Mouse (Mus musculus): ENCODE measurements around the gene Ticam1. TPM values are rescaled to one million over a fixed set of nuclear protein-coding genes. Genes with fewer than 3 reads are reported as not detected.
A peak's percentile ranks its signal among the peaks of the same experiment; 100 is the strongest.

The Ticam1 gene
- polyA plus RNA-seq, 1 experiment, result 96.6 TPM

GRCm38 (mm10) chr17:56273482-56273881 lies 3.1 kb downstream of the Ticam1 start:
- Histone ChIP-seq H3K4me1 (ENCODE audit: control insufficient read depth, insufficient read depth, insufficient read length, low read length) (peaks cover 29% of the 10 kb centered on the region), H3K27me3 (ENCODE audit: control insufficient read depth, insufficient read depth, low read length) (no peaks in the 10 kb centered on the region), H3K4me3 (ENCODE audit: low read depth, low read length) (peak overlapping the region; percentile 27), H3K36me3 (ENCODE audit: control insufficient read depth, insufficient read depth, low read length) (peaks cover 45% of the 10 kb centered on the region), H3K27ac (ENCODE audit: insufficient read depth, low read depth, low read length) (peak overlapping the region; percentile 8)
- TF ChIP-seq POLR2A (IDR thresholded peaks at IDR 0.05; ENCODE audit: low read depth, low read length) (no peak), CTCF (IDR thresholded peaks at IDR 0.05; ENCODE audit: extremely low read depth, insufficient read length, insufficient replicate concordance, low read depth, low read length) (no peak)
- WGBS, result 76% methylated on average over 7 of the region's 7 CpGs

GRCm38 (mm10) chr17:56272644-56273043 lies 3.9 kb downstream of the Ticam1 start:
- no peak overlapping the region for H3K4me3 ChIP-seq (ENCODE audit: low read depth, low read length)
- H3K27me3 ChIP-seq (ENCODE audit: control insufficient read depth, insufficient read depth, low read length), result no peaks in the 10 kb centered on the region
- peak overlapping the region; percentile 8; the same call in 1 of the 2 replicates for H3K27ac ChIP-seq (ENCODE audit: insufficient read depth, low read depth, low read length)
- peaks cover 21% of the 10 kb centered on the region for H3K4me1 ChIP-seq (ENCODE audit: control insufficient read depth, insufficient read depth, insufficient read length, low read length)
- peaks cover 41% of the 10 kb centered on the region for H3K36me3 ChIP-seq (ENCODE audit: control insufficient read depth, insufficient read depth, low read length)
- TF ChIP-seq CTCF (IDR thresholded peaks at IDR 0.05; ENCODE audit: extremely low read depth, insufficient read length, insufficient replicate concordance, low read depth, low read length) (no peak), POLR2A (IDR thresholded peaks at IDR 0.05; ENCODE audit: low read depth, low read length) (no peak)
- 46% methylated on average over 3 of the region's 3 CpGs for WGBS

- WGBS, result 86% methylated on average over 12 of the region's 12 CpGs
- Histone ChIP-seq H3K4me3 (ENCODE audit: low read depth, low read length) (no peak overlapping the region), H3K27me3 (ENCODE audit: control insufficient read depth, insufficient read depth, low read length) (no peaks in the 10 kb centered on the region), H3K36me3 (ENCODE audit: control insufficient read depth, insufficient read depth, low read length) (peaks cover 41% of the 10 kb centered on the region), H3K27ac (ENCODE audit: insufficient read depth, low read depth, low read length) (no peak overlapping the region), H3K4me1 (ENCODE audit: control insufficient read depth, insufficient read depth, insufficient read length, low read length) (peaks cover 21% of the 10 kb centered on the region)
- TF ChIP-seq POLR2A (IDR thresholded peaks at IDR 0.05; ENCODE audit: low read depth, low read length) (no peak), CTCF (IDR thresholded peaks at IDR 0.05; ENCODE audit: extremely low read depth, insufficient read length, insufficient replicate concordance, low read depth, low read length) (no peak)
Measured at GRCm38 (mm10) chr17:56271609-56272253, 4.9 kb downstream of the Ticam1 start.

GRCm38 (mm10) chr17:56269741-56270140 lies 6.8 kb downstream of the Ticam1 start:
- TF ChIP-seq POLR2A (IDR thresholded peaks at IDR 0.05; ENCODE audit: low read depth, low read length) (no peak), CTCF (IDR thresholded peaks at IDR 0.05; ENCODE audit: extremely low read depth, insufficient read length, insufficient replicate concordance, low read depth, low read length) (no peak)
- 66% methylated on average over 3 of the region's 3 CpGs for WGBS
- H3K4me1 ChIP-seq (ENCODE audit: control insufficient read depth, insufficient read depth, insufficient read length, low read length), result peaks cover 28% of the 10 kb centered on the region

GRCm38 (mm10) chr17:56269153-56269630 lies 7.4 kb downstream of the Ticam1 start:
- Histone ChIP-seq H3K27me3 (ENCODE audit: control insufficient read depth, insufficient read depth, low read length) (no peaks in the 10 kb centered on the region), H3K27ac (ENCODE audit: insufficient read depth, low read depth, low read length) (peak overlapping the region; percentile 57), H3K36me3 (ENCODE audit: control insufficient read depth, insufficient read depth, low read length) (peaks cover 38% of the 10 kb centered on the region), H3K4me1 (ENCODE audit: control insufficient read depth, insufficient read depth, insufficient read length, low read length) (peaks cover 27% of the 10 kb centered on the region), H3K4me3 (ENCODE audit: low read depth, low read length) (peak overlapping the region; percentile 39)
- WGBS, result 10% methylated on average over 12 of the region's 12 CpGs
- no peak for TF ChIP-seq CTCF (IDR thresholded peaks at IDR 0.05; ENCODE audit: extremely low read depth, insufficient read length, insufficient replicate concordance, low read depth, low read length)
- TF ChIP-seq POLR2A (IDR thresholded peaks at IDR 0.05; ENCODE audit: low read depth, low read length), result no peak; the same call in 1 of the 2 replicates

More at GRCm38 (mm10) chr17:56269741-56270140, 6.8 kb downstream of the Ticam1 start:
- peaks cover 41% of the 10 kb centered on the region for H3K36me3 ChIP-seq (ENCODE audit: control insufficient read depth, insufficient read depth, low read length)
- H3K4me3 ChIP-seq (ENCODE audit: low read depth, low read length), result no peak overlapping the region
- H3K27ac ChIP-seq (ENCODE audit: insufficient read depth, low read depth, low read length), result peak overlapping the region; percentile 56
- no peaks in the 10 kb centered on the region for H3K27me3 ChIP-seq (ENCODE audit: control insufficient read depth, insufficient read depth, low read length)

DNA sequence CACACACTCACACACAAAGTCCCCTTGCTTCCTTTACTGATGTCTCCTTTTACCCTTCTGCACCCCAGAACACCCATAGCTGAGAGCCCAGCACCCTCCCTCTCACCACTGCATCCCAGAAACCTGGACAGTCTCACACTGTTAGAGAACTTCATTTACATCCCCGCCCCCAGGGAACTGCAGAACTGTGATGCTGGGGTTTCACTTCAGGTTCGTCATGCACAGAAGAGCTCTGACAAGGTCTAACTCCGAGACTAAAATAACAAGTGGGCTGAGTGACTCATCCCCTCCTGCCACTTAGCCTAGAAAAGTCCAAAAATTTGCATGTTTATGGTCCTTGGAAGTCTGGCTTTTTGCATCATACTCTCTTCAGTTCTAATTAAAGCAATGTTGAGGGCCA lies 10.3 kb downstream of the Ticam1 start:
- WGBS, result 52% methylated on average over 3 of the region's 3 CpGs
- TF ChIP-seq CTCF (IDR thresholded peaks at IDR 0.05; ENCODE audit: extremely low read depth, insufficient read length, insufficient replicate concordance, low read depth, low read length) (no peak), POLR2A (IDR thresholded peaks at IDR 0.05; ENCODE audit: low read depth, low read length) (no peak)
- Histone ChIP-seq H3K27me3 (ENCODE audit: control insufficient read depth, insufficient read depth, low read length) (no peaks in the 10 kb centered on the region), H3K36me3 (ENCODE audit: control insufficient read depth, insufficient read depth, low read length) (peaks cover 27% of the 10 kb centered on the region), H3K27ac (ENCODE audit: insufficient read depth, low read depth, low read length) (peak overlapping the region; percentile 68), H3K4me1 (ENCODE audit: control insufficient read depth, insufficient read depth, insufficient read length, low read length) (peaks cover 11% of the 10 kb centered on the region; the same call in 1 of the 2 replicates), H3K4me3 (ENCODE audit: low read depth, low read length) (no peak overlapping the region)

DNA sequence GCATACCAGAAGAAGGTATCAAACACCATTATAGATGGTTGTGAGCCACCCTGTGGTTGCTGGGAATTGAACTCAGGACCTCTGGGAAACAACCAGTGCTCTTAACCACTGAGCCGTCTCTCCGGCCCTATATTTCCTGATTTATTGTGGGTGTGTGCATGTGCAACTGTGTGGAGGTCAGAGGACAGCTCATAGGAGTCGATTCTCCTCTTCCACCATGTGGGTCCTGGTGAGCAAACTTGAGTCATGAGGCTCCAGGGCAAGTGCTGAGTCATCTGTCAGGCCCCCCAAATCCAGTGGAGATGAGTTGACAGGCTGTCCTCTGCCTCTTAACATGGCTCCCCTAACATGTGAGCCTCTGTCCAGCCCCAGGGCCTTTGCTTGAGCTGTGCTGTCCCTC lies 10.7 kb downstream of the Ticam1 start:
- 30% methylated on average over 3 of the region's 3 CpGs for WGBS
- TF ChIP-seq POLR2A (IDR thresholded peaks at IDR 0.05; ENCODE audit: low read depth, low read length), result 0 out of 2 replicates have a peak, but pooled peaks have one; percentile 35
- TF ChIP-seq CTCF (IDR thresholded peaks at IDR 0.05; ENCODE audit: extremely low read depth, insufficient read length, insufficient replicate concordance, low read depth, low read length), result no peak
- peak overlapping the region; percentile 52 for H3K27ac ChIP-seq (ENCODE audit: insufficient read depth, low read depth, low read length)

More for the DNA sequence above, 10.7 kb downstream of the Ticam1 start:
- Histone ChIP-seq H3K4me3 (ENCODE audit: low read depth, low read length) (no peak overlapping the region), H3K27me3 (ENCODE audit: control insufficient read depth, insufficient read depth, low read length) (no peaks in the 10 kb centered on the region), H3K36me3 (ENCODE audit: control insufficient read depth, insufficient read depth, low read length) (peaks cover 26% of the 10 kb centered on the region), H3K4me1 (ENCODE audit: control insufficient read depth, insufficient read depth, insufficient read length, low read length) (peaks cover 11% of the 10 kb centered on the region; the same call in 1 of the 2 replicates)

All from small intestine, adult 2 months (tissue).